Mouse (Mus musculus) brain, embryonic 14.5 days (tissue): ENCODE measurements around the gene Gm2016. TPM values are rescaled to one million over a fixed set of nuclear protein-coding genes. Genes with fewer than 3 reads are reported as not detected.
"Not testable (repeated sequence)": the region's sequence is repeated elsewhere in the genome, so short reads cannot be mapped to it uniquely, and the experiment has no call there.

Experiments
- DNase-seq: peaks from one replicate; pipeline ENCODE4 v3.0.0-alpha.2; 2011; ENCODE audit warnings: low read depth
- polyA plus RNA-seq: library from polyadenylated mRNA; depleted of rRNA; stranded (reverse); fragments of >200 nt; gene quantifications from 2 replicates; pipeline ENCODE4 v1.2.3, GENCODE M21; 2012; rRNA removed

Gene Gm2016
- polyA plus RNA-seq = not detected in 2 replicates

- DNase-seq = not testable (repeated sequence)
These were observed at the start of gene Gm2016 for GRCm38 (mm10) chr12:87873772-87874171. Gene Gm2016 (plus strand): TSS chr12:87874072.

- DNase-seq = not testable (repeated sequence)
These were observed 31.6 kb upstream of the Gm2016 start, which contains the start of gene Gm2001 for GRCm38 (mm10) chr12:87842239-87842638. Gene Gm2001 (minus strand): TSS chr12:87842339.

- DNase-seq = not testable (repeated sequence)
These were observed 23.2 kb upstream of the Gm2016 start for GRCm38 (mm10) chr12:87850657-87851056.

GRCm38 (mm10) chr12:87856067-87856466 is 17.8 kb upstream of the Gm2016 start:
- not testable (repeated sequence) for DNase-seq

- DNase-seq = not testable (repeated sequence)
These were observed 11.9 kb upstream of the Gm2016 start for GRCm38 (mm10) chr12:87861740-87862692.

GRCm38 (mm10) chr12:87863638-87864037 is 10.2 kb upstream of the Gm2016 start:
- not testable (repeated sequence) for DNase-seq

- DNase-seq = not testable (repeated sequence)
These were observed 9.8 kb upstream of the Gm2016 start for GRCm38 (mm10) chr12:87864048-87864447.

GRCm38 (mm10) chr12:87895070-87895469 is 21.2 kb downstream of the Gm2016 start, which contains the start of gene Gm2022:
Gene Gm2022 (plus strand): TSS chr12:87895370.
- not testable (repeated sequence) for DNase-seq

- not testable (repeated sequence) for DNase-seq
These were observed 45.8 kb downstream of the Gm2016 start, which contains the start of gene Gm2035 for GRCm38 (mm10) chr12:87919721-87920120. Gene Gm2035 (minus strand): TSS chr12:87919857.

Other genes with a start within 250 kb of the Gm2016 start
- gene Gm16381, start 229.5 kb upstream of the Gm2016 start, polyA plus RNA-seq = not detected in 2 replicates
- not detected in 2 replicates for gene Gm21319, start 98.3 kb upstream of the Gm2016 start, polyA plus RNA-seq
- gene Gm21936, start 78.6 kb upstream of the Gm2016 start, polyA plus RNA-seq = not detected in 2 replicates
- gene BB287469, start 57.5 kb upstream of the Gm2016 start, polyA plus RNA-seq = not detected in 2 replicates
- gene Gm2001, start 31.7 kb upstream of the Gm2016 start, polyA plus RNA-seq = not detected in 2 replicates
- gene Gm2022, start 21.3 kb downstream of the Gm2016 start, polyA plus RNA-seq = not detected in 2 replicates
- not detected in 2 replicates for gene Gm2035, start 45.8 kb downstream of the Gm2016 start, polyA plus RNA-seq
- gene Gm2042, start 80.0 kb downstream of the Gm2016 start, polyA plus RNA-seq = not detected in 2 replicates
- not detected in 2 replicates for gene Gm2075, start 137.8 kb downstream of the Gm2016 start, polyA plus RNA-seq
- not detected in 2 replicates for gene Gm6803, start 144.7 kb downstream of the Gm2016 start, polyA plus RNA-seq
- gene Gm2056, start 152.9 kb downstream of the Gm2016 start, polyA plus RNA-seq = not detected in 2 replicates
- not detected in 2 replicates for gene Gm16368, start 209.6 kb downstream of the Gm2016 start, polyA plus RNA-seq